Mouse (Mus musculus): ENCODE results near the gene Sectm1a. TPM values are rescaled to one million over a fixed set of nuclear protein-coding genes. Genes with fewer than 3 reads are reported as not detected.
"Not testable (repeated sequence)": the region's sequence is repeated elsewhere in the genome, so short reads cannot be mapped to it uniquely, and the experiment has no call there.

The Sectm1a gene
- polyA plus RNA-seq, 1 experiment: 5.8 TPM

GRCm38 (mm10) chr11:121047826-121048399 is 33.1 kb downstream of the Sectm1a start:
- DNase-seq (ENCODE audit: low read depth): no peak

- DNase-seq (ENCODE audit: low read depth): no peak
Measured at GRCm38 (mm10) chr11:121045286-121045685, 35.7 kb downstream of the Sectm1a start.

- DNase-seq (ENCODE audit: low read depth): not testable (repeated sequence)
Measured at GRCm38 (mm10) chr11:121043025-121043424, 38.0 kb downstream of the Sectm1a start.

GRCm38 (mm10) chr11:121042480-121042879 is 38.5 kb downstream of the Sectm1a start:
- no peak for DNase-seq (ENCODE audit: low read depth)

- DNase-seq (ENCODE audit: low read depth): no peak
Measured at GRCm38 (mm10) chr11:121041636-121042035, 39.4 kb downstream of the Sectm1a start.

GRCm38 (mm10) chr11:121041212-121041611 is 39.8 kb downstream of the Sectm1a start:
- no peak for DNase-seq (ENCODE audit: low read depth)

- DNase-seq (ENCODE audit: low read depth): no peak
Measured at GRCm38 (mm10) chr11:121039302-121039701, 41.7 kb downstream of the Sectm1a start, which contains the start of gene Cd7. TSS of gene Cd7 (minus strand) at chr11:121039418.

GRCm38 (mm10) chr11:121038366-121039240 is 42.4 kb downstream of the Sectm1a start:
- DNase-seq (ENCODE audit: low read depth): no peak

- no peak for DNase-seq (ENCODE audit: low read depth)
Measured at GRCm38 (mm10) chr11:121033118-121033517, 47.9 kb downstream of the Sectm1a start.

GRCm38 (mm10) chr11:121027259-121027658 is 53.8 kb downstream of the Sectm1a start:
- DNase-seq (ENCODE audit: low read depth): no peak

GRCm38 (mm10) chr11:121024163-121024562 is 56.9 kb downstream of the Sectm1a start:
- DNase-seq (ENCODE audit: low read depth): no peak

GRCm38 (mm10) chr11:121019501-121019900 is 61.5 kb downstream of the Sectm1a start:
- DNase-seq (ENCODE audit: low read depth): no peak

- no peak for DNase-seq (ENCODE audit: low read depth)
Measured at GRCm38 (mm10) chr11:121017703-121018102, 63.3 kb downstream of the Sectm1a start.

Other genes starting within 250 kb of the Sectm1a start
- gene Ccdc57, start 148.3 kb downstream of the Sectm1a start, polyA plus RNA-seq (2012; rRNA removed): 5.6 and 5.8 TPM in 2 replicates
- 17.1 and 18.7 TPM in 2 replicates for gene Slc16a3, start 132.7 kb downstream of the Sectm1a start, polyA plus RNA-seq (2012; rRNA removed)
- 85.3 and 94.0 TPM in 2 replicates for gene Csnk1d, start 89.9 kb downstream of the Sectm1a start, polyA plus RNA-seq (2012; rRNA removed)
- gene Cd7, start 41.8 kb downstream of the Sectm1a start, polyA plus RNA-seq (2012; rRNA removed): 0.85 and 1.3 TPM in 2 replicates
- 2.6 and 4.5 TPM in 2 replicates for gene Sectm1b, start 17.7 kb downstream of the Sectm1a start, polyA plus RNA-seq (2012; rRNA removed)
- gene Tex19.2, start 37.5 kb upstream of the Sectm1a start, polyA plus RNA-seq (2012; rRNA removed): 0.12 and 0.13 TPM in 2 replicates
- 0.05 and 0.06 TPM in 2 replicates for gene Tex19.1, start 64.9 kb upstream of the Sectm1a start, polyA plus RNA-seq (2012; rRNA removed)
- 0.14 TPM in 1 of 2 replicates, not detected in the other for gene Uts2r, start 79.1 kb upstream of the Sectm1a start, polyA plus RNA-seq (2012; rRNA removed)
- 22.8 and 36.9 TPM in 2 replicates for gene Hexdc, start 123.2 kb upstream of the Sectm1a start, polyA plus RNA-seq (2012; rRNA removed)
- gene Ogfod3, start 123.5 kb upstream of the Sectm1a start, polyA plus RNA-seq (2012; rRNA removed): 28.8 and 34.4 TPM in 2 replicates
- 27.5 and 40.6 TPM in 2 replicates for gene Cybc1, start 148.1 kb upstream of the Sectm1a start, polyA plus RNA-seq (2012; rRNA removed)
- gene Narf, start 156.0 kb upstream of the Sectm1a start, polyA plus RNA-seq (2012; rRNA removed): 30.3 and 48.1 TPM in 2 replicates
- gene Foxk2, start 178.8 kb upstream of the Sectm1a start, polyA plus RNA-seq (2012; rRNA removed): 41.4 and 43.9 TPM in 2 replicates